Mouse (Mus musculus) limb, embryonic 10.5 days (tissue): ENCODE results near the gene Cnr1. TPM values are rescaled to one million over a fixed set of nuclear protein-coding genes. Genes with fewer than 3 reads are reported as not detected.

Experiments
- DNase-seq: peaks from one replicate; pipeline ENCODE4 v3.0.0-alpha.2; 2017; ENCODE audit warnings: low spot score
- H3K27ac ChIP-seq: fragments of 300-500 bp; sonication (generic); 2 replicates; pipeline ENCODE4 v1.5.1; 2016; ENCODE audit warnings: mild to moderate bottlenecking
- H3K27me3 ChIP-seq: fragments of 300-500 bp; sonication (generic); 2 replicates; pipeline ENCODE4 v1.6.1; 2016; ENCODE audit warnings: low read depth, mild to moderate bottlenecking; ENCODE audit not compliant: poor library complexity, severe bottlenecking
- H3K36me3 ChIP-seq: fragments of 300-500 bp; sonication (generic); 2 replicates; pipeline ENCODE4 v1.6.1; 2016; ENCODE audit warnings: mild to moderate bottlenecking, moderate library complexity
- H3K4me1 ChIP-seq: fragments of 300-500 bp; sonication (generic); 2 replicates; pipeline ENCODE4 v1.6.1; 2016
- H3K4me3 ChIP-seq: fragments of 300-500 bp; sonication (generic); 2 replicates; pipeline ENCODE4 v1.5.1; 2016; ENCODE audit warnings: mild to moderate bottlenecking, moderate library complexity
- H3K9me3 ChIP-seq: fragments of 300-500 bp; sonication (generic); replicated peaks from 2 replicates; pipeline ENCODE4 v1.6.1; 2016; ENCODE audit warnings: mild to moderate bottlenecking
- WGBS: fragments of 180-500 bp; shearing (Covaris S2); methylation state at CpG from one replicate; pipeline ENCODE4 v1.1.7; 2016; 5-methylcytosine and 5-hydroxymethylcytosine counted together
- polyA plus RNA-seq: library from polyadenylated mRNA; unstranded; fragments of >200 nt; fragmentation: Nextera tagmentation; extraction: Ambion mirVana; gene quantifications from 2 replicates; pipeline ENCODE4 v1.2.1, GENCODE M21; 2016

Cnr1 gene
- 2.2 and 2.8 TPM in 2 replicates for polyA plus RNA-seq

GRCm38 (mm10) chr4:33924234-33924888 lies at the start of gene Cnr1:
Cnr1 (plus strand) TSS chr4:33924593.
- Histone ChIP-seq H3K4me1 (peaks cover 22% of the 10 kb centered on the region), H3K9me3 (no peaks in the 10 kb centered on the region), H3K27ac (peak within 1 kb of the TSS; percentile 96), H3K4me3 (peak within 1 kb of the TSS; percentile 75), H3K36me3 (no peaks in the 10 kb centered on the region), H3K27me3 (peaks cover 47% of the 10 kb centered on the region)
- peak; percentile 85 for DNase-seq
- under 1% methylated on average over 77 of the region's 77 CpGs for WGBS

GRCm38 (mm10) chr4:33879944-33880343 lies 44.4 kb upstream of the Cnr1 start:
- H3K9me3 ChIP-seq = no peaks in the 10 kb centered on the region
- no peaks in the 10 kb centered on the region for H3K36me3 ChIP-seq
- H3K4me1 ChIP-seq = no peaks in the 10 kb centered on the region
- DNase-seq = no peak
- H3K27me3 ChIP-seq = no peaks in the 10 kb centered on the region
- H3K27ac ChIP-seq = no peak overlapping the region
- no peak overlapping the region for H3K4me3 ChIP-seq
- 92% methylated on average over 3 of the region's 3 CpGs for WGBS

- 92% methylated on average over 3 of the region's 3 CpGs for WGBS
- H3K4me1 ChIP-seq = no peaks in the 10 kb centered on the region
- no peak for DNase-seq
- no peaks in the 10 kb centered on the region for H3K9me3 ChIP-seq
- H3K4me3 ChIP-seq = no peak overlapping the region
- H3K27me3 ChIP-seq = no peaks in the 10 kb centered on the region
- no peak overlapping the region for H3K27ac ChIP-seq
- no peaks in the 10 kb centered on the region for H3K36me3 ChIP-seq
These were observed 38.4 kb upstream of the Cnr1 start for GRCm38 (mm10) chr4:33886026-33886425.

- Histone ChIP-seq H3K4me1 (peaks cover 28% of the 10 kb centered on the region), H3K27ac (no peak overlapping the region), H3K9me3 (no peaks in the 10 kb centered on the region), H3K36me3 (no peaks in the 10 kb centered on the region), H3K27me3 (no peaks in the 10 kb centered on the region), H3K4me3 (no peak overlapping the region)
- 80% methylated on average over 2 of the region's 2 CpGs for WGBS
- DNase-seq = no peak
These were observed 34.4 kb upstream of the Cnr1 start for GRCm38 (mm10) chr4:33889976-33890375.

- WGBS = 28% methylated on average over 7 of the region's 7 CpGs
- Histone ChIP-seq H3K27me3 (no peaks in the 10 kb centered on the region), H3K36me3 (no peaks in the 10 kb centered on the region), H3K4me1 (peaks cover 28% of the 10 kb centered on the region), H3K9me3 (no peaks in the 10 kb centered on the region), H3K4me3 (no peak overlapping the region), H3K27ac (no peak overlapping the region)
- no peak for DNase-seq
These were observed 32.1 kb upstream of the Cnr1 start for GRCm38 (mm10) chr4:33892178-33892869.

GRCm38 (mm10) chr4:33893841-33894240 lies 30.6 kb upstream of the Cnr1 start:
- Histone ChIP-seq H3K36me3 (no peaks in the 10 kb centered on the region), H3K4me3 (no peak overlapping the region), H3K9me3 (no peaks in the 10 kb centered on the region), H3K27ac (peak overlapping the region; percentile 44), H3K27me3 (no peaks in the 10 kb centered on the region), H3K4me1 (peaks cover 28% of the 10 kb centered on the region)
- DNase-seq = no peak
- 47% methylated on average over 7 of the region's 7 CpGs for WGBS

GRCm38 (mm10) chr4:33895046-33895445 lies 29.3 kb upstream of the Cnr1 start:
- no peak overlapping the region for H3K27ac ChIP-seq
- no peak overlapping the region for H3K4me3 ChIP-seq
- WGBS = 79% methylated on average over 8 of the region's 8 CpGs
- no peaks in the 10 kb centered on the region for H3K9me3 ChIP-seq
- peaks cover 28% of the 10 kb centered on the region for H3K4me1 ChIP-seq
- no peaks in the 10 kb centered on the region for H3K36me3 ChIP-seq
- no peaks in the 10 kb centered on the region for H3K27me3 ChIP-seq
- no peak for DNase-seq

- no peak for DNase-seq
- H3K4me3 ChIP-seq = no peak overlapping the region
- 93% methylated on average over 2 of the region's 2 CpGs for WGBS
These were observed 28.9 kb upstream of the Cnr1 start for GRCm38 (mm10) chr4:33895491-33895890.

GRCm38 (mm10) chr4:33901659-33902058 lies 22.7 kb upstream of the Cnr1 start:
- no peak for DNase-seq
- 87% methylated on average over 3 of the region's 3 CpGs for WGBS
- Histone ChIP-seq H3K4me1 (no peaks in the 10 kb centered on the region), H3K4me3 (no peak overlapping the region), H3K27ac (no peak overlapping the region), H3K27me3 (no peaks in the 10 kb centered on the region), H3K9me3 (no peaks in the 10 kb centered on the region), H3K36me3 (no peaks in the 10 kb centered on the region)

More at GRCm38 (mm10) chr4:33895491-33895890, 28.9 kb upstream of the Cnr1 start:
- H3K36me3 ChIP-seq = no peaks in the 10 kb centered on the region
- H3K27ac ChIP-seq = no peak overlapping the region
- H3K4me1 ChIP-seq = peaks cover 28% of the 10 kb centered on the region
- H3K27me3 ChIP-seq = no peaks in the 10 kb centered on the region
- no peaks in the 10 kb centered on the region for H3K9me3 ChIP-seq

- Histone ChIP-seq H3K36me3 (no peaks in the 10 kb centered on the region), H3K27ac (no peak overlapping the region), H3K4me3 (no peak overlapping the region), H3K9me3 (no peaks in the 10 kb centered on the region), H3K4me1 (no peaks in the 10 kb centered on the region), H3K27me3 (no peaks in the 10 kb centered on the region)
- 87% methylated on average over 1 of the region's 1 CpGs for WGBS
- no peak for DNase-seq
These were observed 20.5 kb upstream of the Cnr1 start for GRCm38 (mm10) chr4:33903812-33904340.

- Histone ChIP-seq H3K27me3 (no peaks in the 10 kb centered on the region), H3K9me3 (no peaks in the 10 kb centered on the region), H3K4me3 (no peak overlapping the region), H3K36me3 (no peaks in the 10 kb centered on the region), H3K4me1 (no peaks in the 10 kb centered on the region), H3K27ac (no peak overlapping the region)
- 81% methylated on average over 4 of the region's 4 CpGs for WGBS
- DNase-seq = no peak
These were observed 19.6 kb upstream of the Cnr1 start for GRCm38 (mm10) chr4:33904826-33905225.

- Histone ChIP-seq H3K27me3 (no peaks in the 10 kb centered on the region), H3K36me3 (no peaks in the 10 kb centered on the region), H3K4me1 (no peaks in the 10 kb centered on the region), H3K4me3 (no peak overlapping the region), H3K9me3 (no peaks in the 10 kb centered on the region), H3K27ac (no peak overlapping the region)
- 63% methylated on average over 3 of the region's 3 CpGs for WGBS
- no peak for DNase-seq
These were observed 15.6 kb upstream of the Cnr1 start for GRCm38 (mm10) chr4:33908786-33909185.

GRCm38 (mm10) chr4:33915730-33916129 lies 8.7 kb upstream of the Cnr1 start:
- Histone ChIP-seq H3K27me3 (peaks cover 10% of the 10 kb centered on the region; the same call in 1 of the 2 replicates), H3K9me3 (no peaks in the 10 kb centered on the region), H3K4me1 (no peaks in the 10 kb centered on the region), H3K36me3 (no peaks in the 10 kb centered on the region), H3K27ac (no peak overlapping the region), H3K4me3 (no peak overlapping the region)
- 86% methylated on average over 5 of the region's 5 CpGs for WGBS
- DNase-seq = no peak
